Mouse (Mus musculus): Measurements from ENCODE around the gene Hipk1.

DNA sequence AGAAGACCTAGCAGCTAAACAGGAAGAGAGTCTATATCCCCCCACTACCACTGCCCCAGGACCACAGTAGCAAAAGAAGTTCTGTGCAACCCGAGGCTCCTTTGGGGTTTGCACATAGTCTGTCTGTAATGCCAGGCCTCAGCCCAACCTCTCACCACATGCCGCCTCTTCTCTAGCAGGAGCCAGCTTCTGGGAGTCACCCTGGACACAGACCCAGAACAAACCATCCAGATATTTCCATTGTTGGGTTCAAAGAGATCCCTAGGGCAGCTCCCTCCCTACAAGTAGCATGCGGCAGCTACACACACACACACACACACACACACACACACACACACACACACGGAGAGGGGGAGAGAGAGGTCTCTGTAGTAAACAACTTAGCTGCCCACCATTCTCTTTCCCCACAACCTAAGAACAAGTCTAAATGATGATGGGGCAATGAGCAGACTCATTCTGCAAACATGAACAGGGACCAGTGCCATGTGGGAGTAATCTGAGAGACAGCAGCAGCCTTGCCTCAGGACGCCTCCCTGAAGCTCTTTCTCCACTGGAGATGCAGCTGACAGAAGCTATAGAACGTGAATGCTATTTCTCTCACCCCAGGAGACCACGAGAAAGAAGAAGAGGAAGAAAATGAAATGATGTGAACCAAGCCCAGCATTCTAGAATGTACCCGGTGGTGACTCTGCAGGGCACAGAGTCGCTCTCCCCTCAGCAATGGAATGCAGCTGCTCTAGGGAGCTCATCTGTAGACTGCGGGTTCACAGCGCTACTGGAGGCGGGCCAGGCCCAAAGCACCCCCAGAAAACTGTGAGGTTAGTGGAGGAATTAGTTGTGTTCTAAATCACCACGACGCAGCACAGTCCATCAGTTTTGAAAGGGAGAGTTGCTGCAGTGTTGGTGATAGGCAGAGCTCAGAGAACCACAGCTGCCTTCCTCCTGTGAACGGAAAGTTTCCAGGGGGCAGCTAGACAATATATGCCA, 74.3 kb downstream of the Hipk1 start:
- TF ChIP-seq E2F4 (IDR thresholded peaks at IDR 0.05; ENCODE audit: insufficient read depth), result no peak
- TF ChIP-seq REST (IDR thresholded peaks at IDR 0.05; ENCODE audit: insufficient read depth, insufficient read length), result no peak
- TF ChIP-seq POLR2A (IDR thresholded peaks at IDR 0.05; ENCODE audit: insufficient read length, low read depth), result no peak
- no peak for TF ChIP-seq MAX (IDR thresholded peaks at IDR 0.05; ENCODE audit: low read depth)
- no peak for TF ChIP-seq POLR2AphosphoS2 (IDR thresholded peaks at IDR 0.05; ENCODE audit: insufficient read length, low read depth)
- peak in 2 of 3 experiments; percentile 3 to 16 for TF ChIP-seq MYOD1 (IDR thresholded peaks at IDR 0.05; ENCODE audit: control insufficient read depth in 1 of 3, insufficient read length in 2 of 3, low read depth in 2 of 3)
- TF ChIP-seq USF1 (IDR thresholded peaks at IDR 0.05; ENCODE audit: low read depth), result no peak
- TF ChIP-seq CEBPB (IDR thresholded peaks at IDR 0.05; ENCODE audit: insufficient read depth, poor library complexity, severe bottlenecking), result no peak
- TF ChIP-seq TCF12 (IDR thresholded peaks at IDR 0.05; ENCODE audit: insufficient read depth, poor library complexity, severe bottlenecking), result no peak
- no peak for TF ChIP-seq TCF3 (IDR thresholded peaks at IDR 0.05; ENCODE audit: insufficient read length, low read depth)
- TF ChIP-seq SRF (IDR thresholded peaks at IDR 0.05; ENCODE audit: control insufficient read depth, insufficient read length, low read depth), result no peak
- TF ChIP-seq MYOG (IDR thresholded peaks at IDR 0.05; ENCODE audit: control insufficient read depth in 1 of 3, insufficient read depth in 1 of 3, insufficient read length in 2 of 3, low read depth in 2 of 3), result no peak

All from myocyte (in vitro differentiated cells).